Mouse (Mus musculus): ENCODE measurements around the gene Gm10643.
A peak's percentile ranks its signal among the peaks of the same experiment; 100 is the strongest.

Gene Gm10643

GRCm38 (mm10) chr8:84065037-84065436 lies at the start of gene Gm10643:
Gm10643 (minus strand) TSS chr8:84065137.
- no peak for ATAC-seq (ENCODE audit: low TSS enrichment)

DNA sequence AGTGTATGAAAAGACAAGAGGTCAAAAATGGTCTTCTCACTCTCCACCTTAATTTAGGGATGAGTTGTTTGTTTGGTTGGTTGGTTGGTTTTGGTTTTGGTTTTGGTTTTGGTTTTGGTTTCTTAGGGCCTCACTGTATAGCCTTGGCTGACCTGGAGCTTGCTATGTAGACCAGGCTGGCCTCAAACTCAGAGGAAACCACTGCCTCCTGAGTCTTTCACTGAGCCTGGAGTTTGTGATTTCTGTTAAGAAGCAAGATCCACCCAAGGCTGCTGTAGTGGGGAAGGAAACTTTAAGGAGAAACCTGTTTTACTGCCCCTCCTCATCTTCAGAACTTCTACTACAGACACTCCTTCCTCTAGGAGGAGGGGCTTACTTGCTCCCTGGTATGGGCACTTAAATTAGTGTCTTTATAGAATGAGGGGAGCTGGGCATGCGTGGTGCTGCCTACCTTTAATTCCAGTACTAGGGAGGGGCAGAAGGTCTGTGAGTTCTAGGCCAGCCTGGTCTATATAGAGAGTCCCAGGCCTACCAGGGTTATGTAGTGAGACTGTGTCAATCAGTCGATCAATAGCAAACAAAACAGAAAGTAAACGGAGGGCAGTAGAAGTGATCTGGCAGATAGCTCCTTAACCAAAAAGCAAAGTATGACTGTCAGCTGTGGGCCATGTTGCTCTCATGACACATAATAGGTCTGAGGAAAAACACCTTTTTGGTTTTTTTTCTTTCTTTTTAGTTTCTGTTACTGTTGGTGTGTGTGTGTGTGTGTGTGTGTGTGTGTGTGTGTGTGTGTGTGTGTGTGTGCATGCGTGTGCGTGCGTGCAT lies 41.5 kb upstream of the Gm10643 start:
- ATAC-seq (ENCODE audit: low TSS enrichment) = no peak

- ATAC-seq (ENCODE audit: low TSS enrichment) = no peak
Measured at GRCm38 (mm10) chr8:84105676-84106075, 40.7 kb upstream of the Gm10643 start.

GRCm38 (mm10) chr8:84104697-84105609 lies 40.0 kb upstream of the Gm10643 start, which contains the start of gene Dcaf15:
Dcaf15 (minus strand) TSS chr8:84104768.
- peak; percentile 99 for ATAC-seq (ENCODE audit: low TSS enrichment)

DNA sequence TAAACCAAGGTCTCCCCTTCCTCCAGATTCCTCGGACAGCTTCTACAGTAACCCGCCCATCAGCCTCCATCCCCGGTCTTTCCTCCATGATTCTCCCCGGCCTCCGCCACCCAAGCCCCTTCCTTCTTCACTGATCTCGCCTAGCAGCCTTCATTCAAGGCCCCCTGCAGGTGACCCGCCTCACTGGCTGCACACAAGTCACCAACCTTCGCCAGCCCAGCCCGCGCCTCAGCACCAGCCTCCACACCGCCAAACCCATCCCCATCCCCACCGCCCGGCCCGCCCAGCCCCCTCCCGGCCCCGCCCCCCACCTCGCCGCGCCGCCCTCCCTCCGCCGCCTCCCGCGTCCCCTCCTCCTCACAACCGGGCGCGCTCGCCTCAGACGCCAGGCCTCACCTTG lies 39.3 kb upstream of the Gm10643 start:
- no peak for ATAC-seq (ENCODE audit: low TSS enrichment)

DNA sequence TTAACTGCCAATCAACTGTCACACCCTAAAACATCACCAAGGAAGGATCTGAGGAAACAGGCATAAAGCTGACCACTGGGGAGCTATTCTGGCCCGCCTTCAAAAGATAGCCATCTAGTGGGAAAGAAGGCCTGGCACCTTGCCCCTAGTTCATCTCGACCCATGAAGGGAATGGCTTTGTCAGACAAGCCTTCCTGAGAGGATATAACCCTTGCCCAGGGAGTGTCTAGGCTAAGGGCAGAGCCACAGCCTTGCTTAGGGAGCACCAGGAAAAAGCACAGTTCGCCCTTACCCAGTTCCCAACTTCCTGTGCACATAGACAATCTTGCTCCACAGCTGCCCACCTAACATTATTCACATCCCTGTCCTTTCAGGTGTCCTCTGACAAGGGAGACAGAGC lies 38.7 kb upstream of the Gm10643 start:
- no peak for ATAC-seq (ENCODE audit: low TSS enrichment)

DNA sequence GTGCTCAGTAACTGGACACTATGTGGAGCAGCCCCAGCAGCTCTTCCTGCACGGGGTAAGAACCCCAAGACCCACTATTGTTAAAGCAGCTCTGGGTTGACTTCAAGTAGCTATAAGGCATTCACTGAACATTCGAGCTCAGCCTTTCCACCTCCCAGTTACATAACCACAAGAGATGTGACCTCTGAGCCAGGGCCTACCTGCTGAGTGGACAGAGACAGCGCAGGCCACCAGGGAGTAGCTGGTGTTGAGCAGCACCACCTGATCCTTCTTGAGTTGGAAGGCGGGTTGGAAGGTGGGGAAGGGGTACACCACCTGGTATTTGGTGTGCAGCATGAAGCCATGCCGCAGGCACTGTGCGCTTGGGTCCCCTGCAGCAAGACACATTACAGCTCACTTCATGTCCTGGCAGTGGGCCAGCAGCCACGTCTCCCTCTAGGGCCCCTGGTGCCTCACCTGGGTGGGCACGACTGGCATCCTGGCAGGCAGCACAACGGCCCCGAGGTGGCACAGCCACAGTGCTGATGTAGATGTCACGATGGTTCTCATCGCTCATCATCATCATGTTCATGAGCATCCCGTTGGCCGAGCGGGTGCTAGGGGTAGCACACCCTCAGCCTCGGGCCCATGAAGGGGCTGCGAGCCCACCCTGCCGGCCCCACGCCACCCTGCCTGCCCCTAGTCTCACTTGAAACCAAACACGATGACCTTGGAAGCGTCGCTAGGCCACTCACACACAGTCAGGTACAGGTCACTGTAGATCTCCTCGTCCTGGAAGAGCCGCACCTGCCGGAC lies 36.7 kb upstream of the Gm10643 start:
- no peak for ATAC-seq (ENCODE audit: low TSS enrichment)

GRCm38 (mm10) chr8:84098376-84098775 lies 33.4 kb upstream of the Gm10643 start:
- ATAC-seq (ENCODE audit: low TSS enrichment) = no peak

- no peak for ATAC-seq (ENCODE audit: low TSS enrichment)
Measured at GRCm38 (mm10) chr8:84096061-84096460, 31.1 kb upstream of the Gm10643 start.

DNA sequence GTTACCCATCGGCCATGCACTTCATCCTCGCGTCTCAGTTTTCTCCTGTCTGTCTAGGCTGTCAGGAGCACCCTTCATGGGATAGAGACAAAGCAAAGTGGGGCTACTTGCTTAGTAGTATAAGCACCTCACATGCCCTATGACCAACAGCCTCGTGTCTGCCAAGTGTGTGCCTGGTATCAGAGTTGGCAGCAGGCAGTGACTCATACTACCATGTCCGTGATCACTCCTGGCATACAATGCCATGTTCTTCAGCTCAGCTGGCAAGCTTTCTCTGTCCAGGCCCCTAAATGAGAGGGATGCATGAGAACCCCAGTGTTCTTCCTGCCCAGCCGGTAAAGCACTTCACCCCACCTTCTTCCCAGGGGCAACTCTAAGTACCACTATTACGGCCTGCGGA lies 25.6 kb upstream of the Gm10643 start:
- no peak for ATAC-seq (ENCODE audit: low TSS enrichment)

- no peak for ATAC-seq (ENCODE audit: low TSS enrichment)
Measured at GRCm38 (mm10) chr8:84089277-84089676, 24.3 kb upstream of the Gm10643 start.

- peak; percentile 60 for ATAC-seq (ENCODE audit: low TSS enrichment)
Measured at GRCm38 (mm10) chr8:84087821-84088220, 22.9 kb upstream of the Gm10643 start.

- no peak for ATAC-seq (ENCODE audit: low TSS enrichment)
Measured at GRCm38 (mm10) chr8:84087156-84087555, 22.2 kb upstream of the Gm10643 start.

GRCm38 (mm10) chr8:84084341-84085115 lies 19.6 kb upstream of the Gm10643 start:
- no peak for ATAC-seq (ENCODE audit: low TSS enrichment)

DNA sequence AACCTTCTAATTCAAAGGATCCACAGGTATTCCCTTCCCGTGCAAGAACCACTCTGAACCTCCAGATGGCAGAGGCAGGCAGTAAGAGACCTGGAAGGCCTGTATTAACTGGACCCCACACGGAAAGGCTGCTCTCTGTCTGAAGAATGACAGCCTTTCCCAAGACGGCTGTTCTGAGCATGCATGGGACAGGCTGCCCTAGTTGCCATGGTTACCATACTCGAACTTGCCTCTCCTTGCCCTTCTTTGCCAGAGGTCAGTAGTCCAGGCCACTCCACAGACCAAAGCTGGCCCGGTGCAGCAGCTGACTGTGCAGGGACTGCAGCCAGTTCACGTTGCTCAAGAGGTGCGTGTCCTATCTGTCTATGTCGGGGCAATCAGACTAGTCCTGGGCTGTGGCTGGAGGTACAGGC lies 18.9 kb upstream of the Gm10643 start:
- no peak for ATAC-seq (ENCODE audit: low TSS enrichment)

DNA sequence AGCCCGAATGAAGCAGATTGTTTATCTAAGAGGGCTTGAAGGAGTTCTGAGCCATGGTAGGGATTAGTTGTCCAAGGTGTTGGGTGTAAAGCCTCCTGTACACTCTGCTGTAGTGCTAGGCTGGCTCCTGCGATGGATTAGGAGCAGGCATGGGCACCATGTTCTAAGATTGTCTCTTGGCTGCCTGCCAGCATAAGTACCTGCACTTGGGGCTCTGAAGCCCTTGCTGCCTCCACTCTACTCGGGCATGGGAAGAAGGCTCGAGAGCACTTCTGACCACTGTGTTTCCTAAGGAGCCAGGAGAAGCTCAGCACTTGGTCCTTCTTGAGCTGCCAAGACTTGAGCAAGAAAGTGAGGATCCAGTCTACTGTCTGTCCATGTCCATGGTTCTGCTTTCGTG lies 14.3 kb upstream of the Gm10643 start:
- no peak for ATAC-seq (ENCODE audit: low TSS enrichment)

GRCm38 (mm10) chr8:84076849-84077248 lies 11.9 kb upstream of the Gm10643 start:
- no peak for ATAC-seq (ENCODE audit: low TSS enrichment)

DNA sequence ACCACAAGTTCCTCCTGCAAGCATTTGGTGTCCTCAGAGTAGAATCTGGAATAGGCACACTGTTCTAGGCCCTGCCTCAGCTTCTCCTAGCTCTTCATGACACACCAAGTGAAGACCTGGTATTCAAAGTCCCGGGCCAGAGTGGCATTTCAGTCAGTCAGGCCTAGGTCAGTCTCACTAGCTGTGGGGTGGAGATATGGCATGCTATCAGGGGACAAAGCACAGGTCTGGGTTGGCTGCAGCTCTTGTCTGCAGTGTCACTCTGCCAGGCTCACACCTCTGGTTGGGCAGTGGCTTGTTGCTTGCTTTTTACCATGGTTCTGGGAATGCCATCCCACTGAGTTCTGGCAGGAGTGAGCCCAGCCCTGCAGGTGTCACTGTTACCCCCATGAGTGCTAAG lies 11.5 kb upstream of the Gm10643 start:
- no peak for ATAC-seq (ENCODE audit: low TSS enrichment)

DNA sequence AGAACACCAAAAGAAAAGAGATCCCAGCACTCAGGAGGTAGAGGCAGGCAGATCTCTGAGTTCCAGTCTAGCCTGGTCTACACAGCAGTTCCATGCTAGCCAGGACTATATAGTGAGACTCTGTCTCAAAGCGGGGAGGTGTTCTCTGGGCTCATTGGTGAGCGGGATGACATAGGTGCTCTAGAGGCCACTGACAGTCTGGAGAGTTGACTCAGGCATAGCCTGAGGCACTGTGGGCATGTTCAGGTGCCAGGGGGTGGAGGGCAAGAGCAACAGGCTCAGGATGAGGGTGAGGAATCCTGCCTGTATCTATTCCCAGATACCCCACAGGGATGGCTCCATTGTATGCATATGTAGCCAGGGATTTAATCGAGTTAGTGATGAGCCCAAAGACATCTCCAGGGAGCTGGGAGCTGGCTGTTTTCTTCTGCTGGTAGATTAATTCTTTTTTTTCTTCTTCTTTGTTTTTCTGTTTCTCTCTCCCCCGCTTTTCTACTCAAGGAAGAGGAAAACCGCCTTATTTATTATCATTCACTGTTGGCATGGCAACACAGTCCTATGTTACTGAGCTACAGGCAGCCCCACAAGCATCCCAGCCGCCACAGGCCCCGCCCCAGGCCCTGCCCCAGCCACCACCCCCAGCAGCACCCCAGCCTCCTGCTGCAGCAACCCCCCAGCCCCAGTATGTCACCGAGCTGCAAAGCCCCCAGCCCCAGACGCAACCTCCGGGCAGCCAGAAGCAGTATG lies 8.5 kb upstream of the Gm10643 start:
- ATAC-seq (ENCODE audit: low TSS enrichment) = no peak

DNA sequence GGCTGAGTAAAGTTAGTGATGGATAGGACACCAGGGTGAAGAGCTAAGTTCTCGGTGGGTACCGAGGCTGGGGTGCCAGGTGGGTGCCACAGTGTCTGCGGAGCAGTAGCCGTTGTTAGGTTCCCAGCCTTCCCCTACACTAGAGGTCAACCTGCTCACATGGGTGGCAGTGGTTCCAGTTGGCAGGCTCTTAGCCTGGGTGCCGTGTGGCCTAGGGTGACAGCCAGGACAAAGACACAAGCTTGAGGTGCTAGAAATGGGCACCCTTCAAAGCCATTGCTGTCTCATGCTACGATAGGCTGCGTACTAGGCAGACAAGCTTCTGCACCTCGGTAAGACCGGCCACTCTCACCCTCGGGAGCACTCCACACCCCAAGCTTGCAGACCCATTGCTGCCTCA lies 7.4 kb upstream of the Gm10643 start:
- ATAC-seq (ENCODE audit: low TSS enrichment) = no peak

All from frontal cortex, adult (tissue).